Mouse (Mus musculus) liver, adult 2 months (tissue): ENCODE results near the gene Hdac4.

Experiments used
- CTCF ChIP-seq: fragments of 200-500 bp; IDR thresholded peaks from 2 replicates; pipeline ENCODE4 v1.5.1; 2011; ENCODE audit warnings: low read depth, low read length, control low read depth
- POLR2A ChIP-seq: fragments of 200-500 bp; IDR thresholded peaks from 2 replicates; pipeline ENCODE4 v1.6.1; 2011; ENCODE audit warnings: low read length, control low read depth; ENCODE audit not compliant: insufficient read depth; ENCODE audit errors: extremely low read depth

DNA sequence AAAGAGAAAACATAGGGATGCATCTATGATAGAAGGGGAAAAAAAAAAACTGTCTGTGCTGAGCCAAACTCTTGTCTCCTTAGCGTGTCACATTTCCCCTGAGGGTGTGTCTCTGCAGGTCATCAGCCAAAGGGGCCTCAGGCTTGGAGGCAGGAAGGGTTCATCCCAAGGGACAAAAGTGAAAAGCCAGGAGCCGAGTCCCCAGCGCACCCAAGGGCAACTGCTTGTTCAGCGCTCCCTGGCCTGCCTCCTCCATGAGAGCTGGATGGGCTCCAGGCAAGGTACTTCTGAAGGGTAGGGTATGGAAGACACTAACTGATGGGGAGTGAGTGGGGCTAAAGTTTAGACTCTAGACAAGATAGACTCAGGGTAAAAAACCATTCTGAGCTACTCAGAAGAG is 273.8 kb downstream of the Hdac4 start:
- TF ChIP-seq POLR2A (no peak), CTCF (no peak)
